Mouse (Mus musculus) MEL (cell line): ENCODE data around the gene Slc35e4. TPM values are rescaled to one million over a fixed set of nuclear protein-coding genes. Genes with fewer than 3 reads are reported as not detected.
A peak's percentile ranks its signal among the peaks of the same experiment; 100 is the strongest.
"Not testable (repeated sequence)": the region's sequence is repeated elsewhere in the genome, so short reads cannot be mapped to it uniquely, and the experiment has no call there.

Experiments
- DNase-seq: peaks from one replicate; pipeline ENCODE4 v3.0.0; 2011; ENCODE audit warnings: low read depth, low spot score
- H3K27ac ChIP-seq: 2 replicates; pipeline ENCODE4 v1.5.1; 2012; ENCODE audit warnings: low read depth, mild to moderate bottlenecking, control low read depth, low read length, moderate library complexity; ENCODE audit not compliant: control insufficient read depth
- H3K27me3 ChIP-seq, 2 experiments: fragments of 150-350 bp in 1 of 2; sonication (generic) in 1 of 2; 2 replicates each; pipeline ENCODE4 v1.6.1; 2012; ENCODE audit warnings: low read length in 2 of 2, mild to moderate bottlenecking in 2 of 2, improper control_type of control experiment in 1 of 2, moderate library complexity in 1 of 2; ENCODE audit not compliant: insufficient read depth in 2 of 2, control insufficient read depth in 1 of 2
- H3K36me3 ChIP-seq, 2 experiments: 2 replicates each; pipeline ENCODE4 v1.6.1; 2012 to 2014; ENCODE audit warnings: low read length in 2 of 2, improper control_type of control experiment in 1 of 2, inconsistent platforms in 1 of 2, mild to moderate bottlenecking in 1 of 2; ENCODE audit not compliant: insufficient read depth in 2 of 2, control insufficient read depth in 1 of 2
- H3K4me1 ChIP-seq, 2 experiments: fragments of 150-350 bp in 1 of 2; sonication (generic) in 1 of 2; 2 replicates each; pipeline ENCODE4 v1.6.1; 2012; ENCODE audit warnings: low read length in 2 of 2, improper control_type of control experiment in 1 of 2, mild to moderate bottlenecking in 1 of 2; ENCODE audit not compliant: insufficient read depth in 2 of 2, control insufficient read depth in 1 of 2
- H3K4me3 ChIP-seq, 2 experiments: fragments of 150-350 bp in 1 of 2; sonication (generic) in 1 of 2; 2 replicates each; pipeline ENCODE4 v1.5.1; 2012; ENCODE audit warnings: low read depth in 2 of 2, low read length in 2 of 2, mild to moderate bottlenecking in 2 of 2, moderate library complexity in 2 of 2, control low read depth in 1 of 2, improper control_type of control experiment in 1 of 2; ENCODE audit not compliant: control insufficient read depth in 1 of 2, insufficient read depth in 1 of 2
- H3K79me2 ChIP-seq: 2 replicates; pipeline ENCODE4 v1.6.1; 2012; ENCODE audit warnings: mild to moderate bottlenecking, low read length, moderate library complexity; ENCODE audit not compliant: control insufficient read depth, poor library complexity, insufficient read depth
- H3K9ac ChIP-seq: 2 replicates; pipeline ENCODE4 v1.6.1; 2012; ENCODE audit warnings: low read depth, mild to moderate bottlenecking, control low read depth, low read length, moderate library complexity; ENCODE audit not compliant: control insufficient read depth, poor library complexity, severe bottlenecking
- H3K9me3 ChIP-seq: fragments of 150-350 bp; sonication (generic); replicated peaks from 2 replicates; pipeline ENCODE4 v1.6.1; 2012; ENCODE audit warnings: mild to moderate bottlenecking, low read length, improper control_type of control experiment, moderate library complexity; ENCODE audit not compliant: insufficient read depth
- E2F4 ChIP-seq: IDR thresholded peaks from 2 replicates; pipeline ENCODE4 v1.6.1; 2011; ENCODE audit warnings: low read depth, low read length, improper control_type of control experiment, borderline replicate concordance
- EP300 ChIP-seq, 2 experiments: IDR thresholded peaks; 2 replicates each; pipeline ENCODE4 v1.6.1; 2011; ENCODE audit warnings: improper control_type of control experiment in 2 of 2, low read length in 2 of 2, low read depth in 1 of 2, mild to moderate bottlenecking in 1 of 2
- MXI1 ChIP-seq: IDR thresholded peaks from 2 replicates; pipeline ENCODE4 v1.6.1; 2011; ENCODE audit warnings: mild to moderate bottlenecking, low read depth, low read length, improper control_type of control experiment
- NRF1 ChIP-seq: IDR thresholded peaks from 2 replicates; pipeline ENCODE4 v1.6.1; 2014; ENCODE audit warnings: low read depth, mild to moderate bottlenecking, inconsistent platforms, low read length, improper control_type of control experiment, moderate library complexity; ENCODE audit not compliant: poor library complexity, insufficient read depth, severe bottlenecking
- RAD21 ChIP-seq: IDR thresholded peaks from 2 replicates; pipeline ENCODE4 v1.6.1; 2011; ENCODE audit warnings: mild to moderate bottlenecking, low read depth, low read length, improper control_type of control experiment
- RCOR1 ChIP-seq: IDR thresholded peaks from 2 replicates; pipeline ENCODE4 v1.6.1; 2012; ENCODE audit warnings: low read depth, mild to moderate bottlenecking, inconsistent platforms, low read length, improper control_type of control experiment
- SIN3A ChIP-seq: IDR thresholded peaks from 2 replicates; pipeline ENCODE4 v1.6.1; 2012; ENCODE audit warnings: low read length, improper control_type of control experiment, inconsistent platforms
- TAL1 ChIP-seq: IDR thresholded peaks from 2 replicates; pipeline ENCODE4 v1.6.1; 2012; ENCODE audit warnings: mild to moderate bottlenecking, inconsistent platforms, low read length, moderate library complexity, mixed read lengths
- TBP ChIP-seq: IDR thresholded peaks from 2 replicates; pipeline ENCODE4 v1.8.0; 2011; ENCODE audit warnings: low read depth, low read length, improper control_type of control experiment
- TCF12 ChIP-seq: IDR thresholded peaks from 2 replicates; pipeline ENCODE4 v1.6.1; 2014; ENCODE audit warnings: low read depth, mild to moderate bottlenecking, inconsistent platforms, low read length, improper control_type of control experiment, moderate library complexity
- ZNF384 ChIP-seq: IDR thresholded peaks from 2 replicates; pipeline ENCODE4 v1.6.1; 2012; ENCODE audit warnings: low read depth, mild to moderate bottlenecking, inconsistent platforms, low read length, improper control_type of control experiment
- polyA plus RNA-seq, 2 experiments: library from polyadenylated mRNA; stranded (reverse) in 1 of 2; unstranded in 1 of 2; fragments of >175 nt in 1 of 2; fragments of >200 nt in 1 of 2; gene quantifications; 2 replicates each; pipeline versions ENCODE4 v1.2.1 to v1.2.4; 2012; ENCODE audit warnings: low replicate concordance in 2 of 2, low read depth in 1 of 2; ENCODE audit not compliant: insufficient read length in 2 of 2, insufficient read depth in 1 of 2, missing spikeins in 1 of 2
- total RNA-seq: library from RNA; depleted of rRNA; stranded (reverse); fragments of 300-350 nt; gene quantifications from 2 replicates; pipeline ENCODE4 v1.2.3, GENCODE M21; 2012

Gene Slc35e4
- total and polyA plus RNA-seq, 3 experiments, result 12.1 to 14.0 TPM; not detected in 1

GRCm38 (mm10) chr11:3912100-3912874, 2.2 kb downstream of the Slc35e4 start:
- H3K27ac ChIP-seq, result no peak overlapping the region
- H3K79me2 ChIP-seq, result peaks cover 17% of the 10 kb centered on the region
- H3K36me3 ChIP-seq, result peaks cover 0 to 10% of the 10 kb centered on the region in 2 experiments; a peak in 2 of 4 replicates
- H3K9ac ChIP-seq, result peak overlapping the region; percentile 74
- no peaks in the 10 kb centered on the region for H3K27me3 ChIP-seq
- no peaks in the 10 kb centered on the region for H3K9me3 ChIP-seq
- H3K4me3 ChIP-seq, result peak overlapping the region; percentile 72 to 75
- peak; percentile 81 for DNase-seq
- peaks cover 9 to 30% of the 10 kb centered on the region in 2 experiments; a peak in 3 of 4 replicates for H3K4me1 ChIP-seq
- TF ChIP-seq RAD21 (no peak), RCOR1 (0 out of 2 replicates have a peak, but pooled peaks have one; percentile 18), ZNF384 (no peak), NRF1 (no peak), EP300 (IDR thresholded peaks at IDR 0.05; ENCODE audit: low read depth in 1 of 2, low read length in 2 of 2) (peak in 1 of 2 experiments; percentile 21; a peak in 1 of 4 replicates), E2F4 (no peak), MXI1 (peak; percentile 61; the same call in 1 of the 2 replicates), TBP (no peak), TCF12 (no peak), TAL1 (peak; percentile 53), SIN3A (no peak; the same call in 1 of the 2 replicates)

GRCm38 (mm10) chr11:3911440-3911839, 3.0 kb downstream of the Slc35e4 start:
- H3K36me3 ChIP-seq, H3K27me3 ChIP-seq, H3K9me3 ChIP-seq, DNase-seq: not testable (repeated sequence)
- peak overlapping the region; percentile 8; the same call in 1 of the 2 replicates for H3K27ac ChIP-seq
- H3K4me1 ChIP-seq, result peaks cover 9 to 30% of the 10 kb centered on the region in 2 experiments; a peak in 3 of 4 replicates
- H3K79me2 ChIP-seq, result peaks cover 17% of the 10 kb centered on the region
- H3K9ac ChIP-seq, result peak overlapping the region; percentile 30; the same call in 1 of the 2 replicates
- H3K4me3 ChIP-seq, result peak overlapping the region; percentile 8 to 12; a peak in 3 of 4 replicates
